Comparison of ENCODE assay signal across 9 mouse cellular contexts in the genomic region with DNA sequence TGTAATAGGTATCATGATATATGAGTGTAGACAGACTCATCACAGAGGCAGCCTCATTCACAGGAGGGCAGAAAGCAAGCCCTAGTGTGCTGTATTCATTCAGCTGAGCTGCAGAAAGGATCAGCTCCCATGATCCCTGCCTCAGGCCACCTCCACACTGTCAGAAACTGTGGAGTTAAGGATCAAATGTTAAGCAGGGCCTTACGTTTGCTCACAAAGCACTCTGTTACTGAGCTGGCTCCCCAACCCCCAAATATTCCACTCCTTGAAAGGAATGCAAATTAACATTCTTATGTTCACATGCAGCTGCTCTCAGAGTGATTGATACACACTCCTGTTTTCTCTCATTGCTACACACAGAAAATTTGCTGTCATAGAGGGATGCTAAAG.
A peak's percentile ranks its signal among the peaks of the same experiment; 100 is the strongest.
DNase-seq lines count a peak whose midpoint lies in the region; ATAC-seq lines count a peak whose summit lies in the region.
"Had no signal": no experiment of that assay in that cellular context is flagged by ENCODE, and none has a peak within 500 bp of the region (broad histone marks: within the 10 kb centered on the region; RNA-seq: fewer than 3 reads in every experiment).

No protein-coding gene starts in this region.

- no peak overlapping the region for H3K4me3 ChIP-seq in midbrain, embryonic 11.5 days (ENCODE audit: low read depth, low read length)
- H3K4me3 ChIP-seq: gastrocnemius, adult 2 months had no signal

- H3K36me3 ChIP-seq in midbrain, embryonic 11.5 days (ENCODE audit: control insufficient read depth, insufficient read depth, low read length) = no peaks in the 10 kb centered on the region

- intact Hi-C loops in left cerebral cortex, postnatal 4 days (cut with DNase I) = no loop called here

- H3K9ac ChIP-seq in midbrain, embryonic 11.5 days (ENCODE audit: low read length) = no peak overlapping the region

- H3K4me2 ChIP-seq in midbrain, embryonic 11.5 days = no peak overlapping the region

- H3K27ac ChIP-seq in midbrain, embryonic 11.5 days (ENCODE audit: low read depth, low read length) = 0 out of 2 replicates have a peak overlapping the region, but pooled peaks have one; percentile 15
- H3K27ac ChIP-seq: gastrocnemius, adult 2 months had no signal

- no peaks in the 10 kb centered on the region for H3K27me3 ChIP-seq in midbrain, embryonic 11.5 days (ENCODE audit: control insufficient read depth, insufficient read depth, low read length)

- peak; percentile 89 for ATAC-seq in midbrain, embryonic 11.5 days (ENCODE audit: low FRiP score)
- ATAC-seq in erythroid progenitor cell, adult 5-6 weeks (replicated peaks; ENCODE audit: low FRiP score, poor library complexity, severe bottlenecking) = no peak

- H3K4me1 ChIP-seq in midbrain, embryonic 11.5 days (ENCODE audit: control insufficient read depth, insufficient read depth, low read length) = peaks cover 9% of the 10 kb centered on the region

- WGBS in midbrain, embryonic 11.5 days = 3% methylated on average over 1 of the region's 1 CpGs

- DNase-seq in 3T3-L1 (ENCODE audit: low read depth, low spot score) = peak; percentile 55
- peak; percentile 66 for DNase-seq in embryo, embryonic 10 days (ENCODE audit: low spot score)
- peak; percentile 63 for DNase-seq in forelimb bud, embryonic 11.5 days (ENCODE audit: low read depth, low spot score)
- DNase-seq in midbrain, embryonic 11.5 days (ENCODE audit: low spot score, missing footprints) = peak; percentile 90
- no peak for DNase-seq in left cerebral cortex, postnatal 4 days
- no peak for DNase-seq in cerebellum, postnatal 25 days
- DNase-seq in adrenal gland, adult 2 months = no peak
- DNase-seq: gastrocnemius, adult 2 months had no signal

- no peaks in the 10 kb centered on the region for H3K9me3 ChIP-seq in midbrain, embryonic 11.5 days (ENCODE audit: control insufficient read depth, low read length)

Comparison
In these comparisons a context has a peak if more than half of its experiments do, and no peak if none do; other contexts are left out.
1. DNase-seq: peak in 3T3-L1 (single experiment), embryo, embryonic 10 days (single experiment), forelimb bud, embryonic 11.5 days (single experiment) and midbrain, embryonic 11.5 days (single experiment); none in left cerebral cortex, postnatal 4 days (single experiment), cerebellum, postnatal 25 days (0 of 2) and adrenal gland, adult 2 months (single experiment).